Mouse (Mus musculus): ENCODE data around the gene Vmn1r4. TPM values are rescaled to one million over a fixed set of nuclear protein-coding genes. Genes with fewer than 3 reads are reported as not detected.
A peak's percentile ranks its signal among the peaks of the same experiment; 100 is the strongest.

Vmn1r4 gene
- polyA plus RNA-seq (2015; fragmentation: Nextera tagmentation; extraction: Ambion mirVana) = 0.36 and 0.39 TPM in 2 replicates

- H3K27ac ChIP-seq (ENCODE audit: low read length) = peak within 1 kb of the TSS; percentile 95
Observed at GRCm38 (mm10) chr6:56923726-56924707, at the start of gene Vmn1r4, which contains the start of gene Nt5c3. Vmn1r4 (plus strand) TSS chr6:56924015. Nt5c3 (minus strand) TSS chr6:56923932.

DNA sequence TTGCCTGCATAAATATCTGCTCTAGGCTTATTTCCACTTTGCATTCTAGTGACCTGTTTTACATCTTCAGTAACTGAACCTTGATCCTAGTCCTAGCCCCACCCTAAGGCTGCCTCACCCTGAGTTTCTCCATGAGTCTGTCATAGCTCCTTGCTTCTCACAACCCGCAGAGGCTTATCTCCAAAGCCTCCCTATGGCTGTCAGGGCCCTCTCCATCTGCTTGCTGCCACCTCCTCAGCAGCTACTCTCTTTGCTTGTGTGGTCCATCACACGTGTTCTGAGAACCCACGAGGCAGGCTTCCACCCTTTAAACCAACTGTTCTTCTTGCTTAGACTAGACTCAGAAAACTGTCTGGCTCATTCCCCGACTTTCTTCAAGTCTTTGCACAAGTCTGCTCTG is 46.9 kb upstream of the Vmn1r4 start:
- WGBS = 72% methylated on average over 4 of the region's 4 CpGs
- H3K36me3 ChIP-seq (ENCODE audit: insufficient read depth, low read length) = peaks cover 30% of the 10 kb centered on the region
- no peak overlapping the region for H3K27ac ChIP-seq (ENCODE audit: low read length)
- H3K9ac ChIP-seq (replicated peaks; ENCODE audit: low read length) = no peak overlapping the region
- no peaks in the 10 kb centered on the region for H3K4me1 ChIP-seq (ENCODE audit: insufficient read depth, low read length)
- no peak for ATAC-seq (ENCODE audit: low FRiP score, low TSS enrichment)
- H3K4me3 ChIP-seq (ENCODE audit: low read length) = no peak overlapping the region
- no peaks in the 10 kb centered on the region for H3K9me3 ChIP-seq (ENCODE audit: low read length)
- H3K4me2 ChIP-seq (replicated peaks; ENCODE audit: low read depth, low read length) = no peak overlapping the region
- H3K27me3 ChIP-seq (ENCODE audit: insufficient read depth, low read length) = no peaks in the 10 kb centered on the region

More at GRCm38 (mm10) chr6:56923726-56924707, at the start of gene Vmn1r4, which contains the start of gene Nt5c3:
- ATAC-seq (ENCODE audit: low FRiP score, low TSS enrichment) = peak; percentile 96
- Histone ChIP-seq H3K9ac (replicated peaks; ENCODE audit: low read length) (peak within 1 kb of the TSS; percentile 88), H3K4me1 (ENCODE audit: insufficient read depth, low read length) (peaks cover 21% of the 10 kb centered on the region), H3K27me3 (ENCODE audit: insufficient read depth, low read length) (no peaks in the 10 kb centered on the region; the same call in 1 of the 2 replicates), H3K9me3 (ENCODE audit: low read length) (peaks cover 3% of the 10 kb centered on the region; the same call in 1 of the 2 replicates), H3K4me3 (ENCODE audit: low read length) (peak within 1 kb of the TSS; percentile 84), H3K36me3 (ENCODE audit: insufficient read depth, low read length) (no peaks in the 10 kb centered on the region), H3K4me2 (replicated peaks; ENCODE audit: low read depth, low read length) (peak within 1 kb of the TSS; percentile 72)
- 3% methylated on average over 62 of the region's 64 CpGs for WGBS

DNA sequence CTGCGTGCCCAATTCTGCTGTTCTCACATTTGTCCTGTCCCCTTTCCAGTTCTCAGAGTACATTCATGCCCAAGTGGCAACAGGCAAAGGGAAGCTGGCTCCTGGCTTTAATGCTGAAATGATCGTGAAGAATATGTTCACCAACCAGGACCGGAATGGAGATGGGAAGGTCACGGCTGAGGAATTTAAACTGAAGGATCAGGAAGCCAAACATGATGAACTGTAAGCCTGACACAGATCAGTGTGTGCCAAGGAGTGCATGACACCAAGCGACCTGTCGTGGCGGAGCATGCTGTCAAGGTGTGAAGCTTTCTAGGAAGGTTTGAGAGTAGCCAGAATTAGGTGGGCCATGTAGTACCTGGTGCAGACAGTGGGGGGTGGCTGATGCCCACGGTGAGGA is 45.8 kb upstream of the Vmn1r4 start:
- no peak overlapping the region for H3K4me2 ChIP-seq (replicated peaks; ENCODE audit: low read depth, low read length)
- no peaks in the 10 kb centered on the region for H3K27me3 ChIP-seq (ENCODE audit: insufficient read depth, low read length)
- 90% methylated on average over 8 of the region's 8 CpGs for WGBS
- H3K4me3 ChIP-seq (ENCODE audit: low read length) = no peak overlapping the region
- no peak overlapping the region for H3K9ac ChIP-seq (replicated peaks; ENCODE audit: low read length)
- H3K27ac ChIP-seq (ENCODE audit: low read length) = no peak overlapping the region
- H3K4me1 ChIP-seq (ENCODE audit: insufficient read depth, low read length) = no peaks in the 10 kb centered on the region
- H3K36me3 ChIP-seq (ENCODE audit: insufficient read depth, low read length) = peaks cover 37% of the 10 kb centered on the region
- no peaks in the 10 kb centered on the region for H3K9me3 ChIP-seq (ENCODE audit: low read length)
- no peak for ATAC-seq (ENCODE audit: low FRiP score, low TSS enrichment)

- no peak overlapping the region for H3K4me2 ChIP-seq (replicated peaks; ENCODE audit: low read depth, low read length)
- 47% methylated on average over 1 of the region's 1 CpGs for WGBS
- peaks cover 39% of the 10 kb centered on the region for H3K36me3 ChIP-seq (ENCODE audit: insufficient read depth, low read length)
- H3K27me3 ChIP-seq (ENCODE audit: insufficient read depth, low read length) = no peaks in the 10 kb centered on the region
- no peaks in the 10 kb centered on the region for H3K4me1 ChIP-seq (ENCODE audit: insufficient read depth, low read length)
- H3K9me3 ChIP-seq (ENCODE audit: low read length) = no peaks in the 10 kb centered on the region
- H3K9ac ChIP-seq (replicated peaks; ENCODE audit: low read length) = no peak overlapping the region
- no peak overlapping the region for H3K27ac ChIP-seq (ENCODE audit: low read length)
- H3K4me3 ChIP-seq (ENCODE audit: low read length) = no peak overlapping the region
- peak; percentile 59; the same call in 1 of the 2 replicates for ATAC-seq (ENCODE audit: low FRiP score, low TSS enrichment)
Observed at GRCm38 (mm10) chr6:56879352-56879955, 44.4 kb upstream of the Vmn1r4 start.

GRCm38 (mm10) chr6:56888561-56888960 is 35.3 kb upstream of the Vmn1r4 start:
- H3K4me1 ChIP-seq (ENCODE audit: insufficient read depth, low read length) = no peaks in the 10 kb centered on the region
- no peak for ATAC-seq (ENCODE audit: low FRiP score, low TSS enrichment)
- no peaks in the 10 kb centered on the region for H3K9me3 ChIP-seq (ENCODE audit: low read length)
- WGBS = 92% methylated on average over 6 of the region's 6 CpGs
- H3K4me3 ChIP-seq (ENCODE audit: low read length) = no peak overlapping the region
- peaks cover 43% of the 10 kb centered on the region for H3K36me3 ChIP-seq (ENCODE audit: insufficient read depth, low read length)
- H3K27ac ChIP-seq (ENCODE audit: low read length) = no peak overlapping the region
- no peak overlapping the region for H3K4me2 ChIP-seq (replicated peaks; ENCODE audit: low read depth, low read length)
- no peaks in the 10 kb centered on the region for H3K27me3 ChIP-seq (ENCODE audit: insufficient read depth, low read length)
- no peak overlapping the region for H3K9ac ChIP-seq (replicated peaks; ENCODE audit: low read length)

GRCm38 (mm10) chr6:56890762-56891161 is 33.1 kb upstream of the Vmn1r4 start:
- Histone ChIP-seq H3K4me3 (ENCODE audit: low read length) (no peak overlapping the region), H3K27me3 (ENCODE audit: insufficient read depth, low read length) (no peaks in the 10 kb centered on the region), H3K36me3 (ENCODE audit: insufficient read depth, low read length) (peaks cover 40% of the 10 kb centered on the region), H3K27ac (ENCODE audit: low read length) (no peak overlapping the region), H3K9me3 (ENCODE audit: low read length) (no peaks in the 10 kb centered on the region), H3K4me2 (replicated peaks; ENCODE audit: low read depth, low read length) (no peak overlapping the region), H3K9ac (replicated peaks; ENCODE audit: low read length) (no peak overlapping the region), H3K4me1 (ENCODE audit: insufficient read depth, low read length) (no peaks in the 10 kb centered on the region)
- no peak for ATAC-seq (ENCODE audit: low FRiP score, low TSS enrichment)
- 92% methylated on average over 2 of the region's 2 CpGs for WGBS

- H3K27ac ChIP-seq (ENCODE audit: low read length) = no peak overlapping the region
- no peak overlapping the region for H3K9ac ChIP-seq (replicated peaks; ENCODE audit: low read length)
- no peaks in the 10 kb centered on the region for H3K27me3 ChIP-seq (ENCODE audit: insufficient read depth, low read length)
- H3K9me3 ChIP-seq (ENCODE audit: low read length) = no peaks in the 10 kb centered on the region
- 78% methylated on average over 3 of the region's 3 CpGs for whole genome bisulfite sequencing
- no peak overlapping the region for H3K4me3 ChIP-seq (ENCODE audit: low read length)
- H3K36me3 ChIP-seq (ENCODE audit: insufficient read depth, low read length) = no peaks in the 10 kb centered on the region
- ATAC-seq (ENCODE audit: low FRiP score, low TSS enrichment) = no peak
- H3K4me2 ChIP-seq (replicated peaks; ENCODE audit: low read depth, low read length) = no peak overlapping the region
- peaks cover 19% of the 10 kb centered on the region for H3K4me1 ChIP-seq (ENCODE audit: insufficient read depth, low read length)
Observed at GRCm38 (mm10) chr6:56899601-56900000, 24.2 kb upstream of the Vmn1r4 start.

DNA sequence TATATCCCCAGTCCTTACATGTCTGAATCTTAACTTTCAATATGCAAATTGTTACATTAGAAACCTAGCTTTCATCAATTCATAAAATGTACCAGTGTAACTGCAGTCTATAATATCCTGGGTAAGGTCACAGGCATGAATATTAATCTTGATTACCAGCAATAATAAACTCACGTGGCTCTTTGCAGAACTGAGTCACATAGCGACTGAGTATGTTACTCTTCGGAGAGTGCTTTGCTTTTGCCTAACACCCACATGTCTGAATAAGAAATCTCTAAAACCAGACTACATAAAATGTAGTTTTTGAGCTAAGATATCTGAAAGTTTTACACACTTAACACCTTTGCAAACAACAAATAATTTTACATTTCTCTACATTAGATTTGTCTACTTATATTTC is 22.5 kb upstream of the Vmn1r4 start:
- H3K27me3 ChIP-seq (ENCODE audit: insufficient read depth, low read length) = no peaks in the 10 kb centered on the region
- no peak for ATAC-seq (ENCODE audit: low FRiP score, low TSS enrichment)
- peaks cover 25% of the 10 kb centered on the region for H3K4me1 ChIP-seq (ENCODE audit: insufficient read depth, low read length)
- H3K9me3 ChIP-seq (ENCODE audit: low read length) = no peaks in the 10 kb centered on the region
- H3K4me3 ChIP-seq (ENCODE audit: low read length) = no peak overlapping the region
- no peaks in the 10 kb centered on the region for H3K36me3 ChIP-seq (ENCODE audit: insufficient read depth, low read length)
- H3K9ac ChIP-seq (replicated peaks; ENCODE audit: low read length) = no peak overlapping the region
- WGBS = 62% methylated on average over 3 of the region's 3 CpGs
- no peak overlapping the region for H3K27ac ChIP-seq (ENCODE audit: low read length)
- 0 out of 2 replicates have a peak overlapping the region, but pooled peaks have one; percentile 27 for H3K4me2 ChIP-seq (replicated peaks; ENCODE audit: low read depth, low read length)

GRCm38 (mm10) chr6:56901824-56902386 is 21.9 kb upstream of the Vmn1r4 start:
- peak; percentile 62; the same call in 1 of the 2 replicates for ATAC-seq (ENCODE audit: low FRiP score, low TSS enrichment)
- H3K27ac ChIP-seq (ENCODE audit: low read length) = 0 out of 2 replicates have a peak overlapping the region, but pooled peaks have one; percentile 18
- 42% methylated on average over 12 of the region's 12 CpGs for WGBS

More at GRCm38 (mm10) chr6:56901824-56902386, 21.9 kb upstream of the Vmn1r4 start:
- Histone ChIP-seq H3K4me1 (ENCODE audit: insufficient read depth, low read length) (peaks cover 27% of the 10 kb centered on the region), H3K27me3 (ENCODE audit: insufficient read depth, low read length) (no peaks in the 10 kb centered on the region), H3K4me3 (ENCODE audit: low read length) (0 out of 2 replicates have a peak overlapping the region, but pooled peaks have one; percentile 10), H3K36me3 (ENCODE audit: insufficient read depth, low read length) (no peaks in the 10 kb centered on the region), H3K9me3 (ENCODE audit: low read length) (no peaks in the 10 kb centered on the region), H3K9ac (replicated peaks; ENCODE audit: low read length) (no peak overlapping the region), H3K4me2 (replicated peaks; ENCODE audit: low read depth, low read length) (peak overlapping the region; percentile 27; the same call in 1 of the 2 replicates)

Measured in kidney, embryonic 16.5 days (tissue).